Mouse (Mus musculus) adrenal gland, postnatal 10 days (tissue): ENCODE results near the gene Stfa3. TPM values are rescaled to one million over a fixed set of nuclear protein-coding genes. Genes with fewer than 3 reads are reported as not detected.
"Not testable (repeated sequence)": the region's sequence is repeated elsewhere in the genome, so short reads cannot be mapped to it uniquely, and the experiment has no call there.

Experiments used
- DNase-seq: peaks from one replicate; pipeline ENCODE4 v3.0.0; 2021; ENCODE audit warnings: mixed read lengths
- long read RNA-seq, 2 experiments: library from polyadenylated mRNA; stranded (forward); transcript quantifications; one replicate each; pipeline ENCODE4 v2.0.0; 2021
- total RNA-seq, 2 experiments: library from RNA; stranded (reverse); gene quantifications; 2 replicates each; pipeline ENCODE4 v1.2.3; 2021

The Stfa3 gene
- 10 to 100 TPM in 1 of 2 experiments, 1 to 10 TPM in 1; 9.2 to 10.6 TPM for total RNA-seq
- long read RNA-seq, experiment 1, result 0 reads
- long read RNA-seq, experiment 2, result 0 reads

GRCm38 (mm10) chr16:36455342-36455802 lies at the start of gene Stfa3:
Gene Stfa3, minus strand, starts transcription at chr16:36455392.
- DNase-seq, result no peak

- DNase-seq, result peak; percentile 27
These were observed 47.1 kb upstream of the Stfa3 start for GRCm38 (mm10) chr16:36502286-36502685.

GRCm38 (mm10) chr16:36492420-36492819 lies 37.2 kb upstream of the Stfa3 start:
- DNase-seq, result no peak

- no peak for DNase-seq
These were observed 21.7 kb upstream of the Stfa3 start for GRCm38 (mm10) chr16:36476866-36477265.

GRCm38 (mm10) chr16:36475530-36475929 lies 20.3 kb upstream of the Stfa3 start:
- no peak for DNase-seq

GRCm38 (mm10) chr16:36474849-36475248 lies 19.7 kb upstream of the Stfa3 start:
- DNase-seq, result no peak

GRCm38 (mm10) chr16:36473217-36474216 lies 18.3 kb upstream of the Stfa3 start:
- peak; percentile 62 for DNase-seq

- DNase-seq, result no peak
These were observed 16.0 kb upstream of the Stfa3 start for GRCm38 (mm10) chr16:36471066-36471633.

- DNase-seq, result peak; percentile 45
These were observed 14.8 kb upstream of the Stfa3 start for GRCm38 (mm10) chr16:36469955-36470478.

- no peak for DNase-seq
These were observed 14.2 kb upstream of the Stfa3 start for GRCm38 (mm10) chr16:36469367-36469766.

- peak; percentile 15 for DNase-seq
These were observed 13.7 kb upstream of the Stfa3 start for GRCm38 (mm10) chr16:36468862-36469261.

- no peak for DNase-seq
These were observed 12.7 kb upstream of the Stfa3 start for GRCm38 (mm10) chr16:36467936-36468335.

GRCm38 (mm10) chr16:36465436-36465835 lies 10.2 kb upstream of the Stfa3 start:
- no peak for DNase-seq

- peak; percentile 25 for DNase-seq
These were observed 8.9 kb upstream of the Stfa3 start for GRCm38 (mm10) chr16:36464076-36464475.

- DNase-seq, result no peak
These were observed 5.2 kb upstream of the Stfa3 start for GRCm38 (mm10) chr16:36460426-36460825.

GRCm38 (mm10) chr16:36420979-36421378 lies 34.2 kb downstream of the Stfa3 start:
- DNase-seq, result not testable (repeated sequence)

- DNase-seq, result no peak
These were observed 46.8 kb downstream of the Stfa3 start, which contains the start of gene Stfa2 for GRCm38 (mm10) chr16:36408357-36408756. Gene Stfa2, minus strand, starts transcription at chr16:36408457.

Other genes with a start within 250 kb of the Stfa3 start
- not detected for gene Gm5416, start 245.0 kb downstream of the Stfa3 start, total RNA-seq
- 1 to 10 TPM; 2.3 to 2.6 TPM for gene 2010005H15Rik, start 233.9 kb downstream of the Stfa3 start, total RNA-seq
- gene Stfa1, start 178.4 kb downstream of the Stfa3 start, total RNA-seq, result 10 to 100 TPM; 15.1 to 20.1 TPM
- not detected for gene BC117090, start 121.1 kb downstream of the Stfa3 start, total RNA-seq
- 10 to 100 TPM; 18.2 to 24.0 TPM for gene BC100530, start 87.6 kb downstream of the Stfa3 start, total RNA-seq
- gene Stfa2, start 46.9 kb downstream of the Stfa3 start, total RNA-seq, result 10 to 100 TPM in 1 of 2 experiments, 1 to 10 TPM in 1; 7.3 to 11.8 TPM
- gene Casr, start 106.7 kb upstream of the Stfa3 start, total RNA-seq, result under 1 TPM in 1 of 2 experiments, not detected in 1; 0.27 TPM
- 1 to 10 TPM; 1.8 to 2.8 TPM for gene Cd86, start 210.7 kb upstream of the Stfa3 start, total RNA-seq
- gene Ildr1, start 238.6 kb upstream of the Stfa3 start, total RNA-seq, result under 1 TPM; 0.09 to 0.12 TPM